Mouse (Mus musculus) kidney, adult 2 months (tissue): ENCODE results near the gene Gpx4. TPM values are rescaled to one million over a fixed set of nuclear protein-coding genes. Genes with fewer than 3 reads are reported as not detected.

ENCODE experiments used
- DNase-seq: peaks from one replicate; pipeline ENCODE4 v3.0.0; 2021
- H3K27ac ChIP-seq: fragments of 200-500 bp; 2 replicates; pipeline ENCODE4 v1.5.1; 2012; ENCODE audit warnings: low read depth, low read length, control low read depth, inconsistent platforms; ENCODE audit not compliant: insufficient read depth
- H3K27me3 ChIP-seq: fragments of 200-500 bp; replicated peaks from 2 replicates; pipeline ENCODE4 v1.6.1; 2012; ENCODE audit warnings: mild to moderate bottlenecking, moderate library complexity, low read length, inconsistent platforms; ENCODE audit not compliant: control insufficient read depth, insufficient read depth
- H3K36me3 ChIP-seq: fragments of 200-500 bp; 2 replicates; pipeline ENCODE4 v1.6.1; 2012; ENCODE audit warnings: mild to moderate bottlenecking, moderate library complexity, low read length, inconsistent platforms; ENCODE audit not compliant: control insufficient read depth, insufficient read depth
- H3K4me1 ChIP-seq: fragments of 200-500 bp; 2 replicates; pipeline ENCODE4 v1.6.1; 2011; ENCODE audit warnings: low read length; ENCODE audit not compliant: control insufficient read depth, insufficient read depth
- H3K4me3 ChIP-seq: fragments of 200-500 bp; 2 replicates; pipeline ENCODE4 v1.5.1; 2011; ENCODE audit warnings: mild to moderate bottlenecking, low read depth, low read length, control low read depth; ENCODE audit not compliant: insufficient read depth
- CTCF ChIP-seq: fragments of 200-500 bp; conservative IDR thresholded peaks from 2 replicates; pipeline ENCODE4 v1.5.1; 2011; ENCODE audit warnings: low read depth, mild to moderate bottlenecking, control low read depth, low read length, moderate library complexity, mixed read lengths; ENCODE audit not compliant: insufficient read depth, insufficient read length
- POLR2A ChIP-seq: fragments of 200-500 bp; IDR thresholded peaks from one replicate; pipeline ENCODE4 v1.6.1; 2011; ENCODE audit warnings: low read depth, low read length, control low read depth
- WGBS: fragments of 180-500 bp; shearing (Covaris S2); methylation state at CpG from one replicate; pipeline ENCODE4 v1.1.7; 2018; 5-methylcytosine and 5-hydroxymethylcytosine counted together
- polyA plus RNA-seq: library from polyadenylated mRNA; depleted of rRNA; stranded (reverse); fragments of >200 nt; gene quantifications from 2 replicates; pipeline ENCODE4 v1.2.3, GENCODE M21; 2012

Gene Gpx4
- polyA plus RNA-seq, 1 experiment: 1,431 TPM

DNA sequence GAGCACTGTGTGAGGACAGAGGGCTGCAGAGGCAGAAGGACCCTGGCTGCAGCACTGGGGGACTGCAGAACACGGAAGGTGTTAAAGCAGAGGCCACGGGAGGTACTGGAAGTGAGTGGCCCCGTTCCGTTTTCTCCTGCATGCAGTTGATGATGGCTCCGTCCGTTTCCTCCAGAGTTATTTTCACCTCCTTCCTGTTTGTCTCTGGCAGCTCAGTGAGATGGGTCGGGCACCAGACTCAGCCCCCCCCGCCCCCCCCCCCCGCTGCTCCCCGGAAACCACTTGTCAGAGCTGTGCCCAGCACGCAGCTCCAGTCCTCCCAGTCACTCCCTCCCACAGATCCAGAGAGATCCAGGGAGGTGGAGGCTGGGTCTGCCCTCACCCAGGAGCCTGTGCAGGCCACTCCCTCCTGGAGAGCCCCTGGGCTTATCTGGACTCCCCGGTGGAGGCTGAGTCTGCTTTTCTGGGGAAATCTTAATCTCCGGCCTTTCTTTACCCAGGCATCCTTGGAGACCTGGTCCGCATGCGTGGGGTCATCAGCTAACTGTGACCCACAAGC, 28.1 kb upstream of the Gpx4 start:
- TF ChIP-seq CTCF: 0 out of 2 replicates have a peak, but pooled peaks have one; percentile 4
- no peak for TF ChIP-seq POLR2A
- Histone ChIP-seq H3K36me3 (no peaks in the 10 kb centered on the region), H3K27ac (peak overlapping the region; percentile 58), H3K4me3 (no peak overlapping the region), H3K4me1 (no peaks in the 10 kb centered on the region), H3K27me3 (no peaks in the 10 kb centered on the region)
- peak; percentile 65 for DNase-seq
- 14% methylated on average over 14 of the region's 15 CpGs for WGBS

DNA sequence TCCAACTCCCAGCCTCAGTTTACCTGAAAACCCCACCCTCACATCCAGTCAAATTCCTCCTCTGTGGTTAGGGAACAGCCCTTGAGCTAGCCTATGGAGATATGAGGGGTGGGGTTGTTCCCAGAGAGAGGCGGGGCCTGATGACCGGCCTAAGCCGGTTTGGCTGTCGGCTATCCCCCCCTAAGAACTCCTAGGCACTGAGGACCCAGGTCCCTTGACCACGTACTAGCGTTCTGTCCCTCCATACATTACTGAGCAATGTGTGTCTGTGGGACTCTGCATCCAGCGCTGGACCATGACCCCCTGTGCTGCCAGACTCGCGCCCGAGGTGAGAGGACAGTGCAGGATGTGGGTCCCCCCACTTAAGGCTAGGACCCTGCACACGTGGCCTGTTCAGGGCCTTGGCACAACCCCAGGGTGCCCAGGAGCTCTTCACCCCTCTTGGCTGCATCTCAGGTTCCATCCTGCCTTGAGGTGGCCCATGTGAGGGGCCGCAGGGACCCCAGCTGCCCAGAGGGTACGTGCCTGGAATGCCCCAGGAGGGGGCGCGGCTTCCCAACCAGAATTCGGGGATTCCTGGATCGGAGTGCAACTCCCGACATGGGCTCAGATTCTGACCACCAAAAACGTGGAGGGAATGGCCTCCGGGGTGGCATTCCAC, 27.4 kb upstream of the Gpx4 start:
- DNase-seq: peak; percentile 25
- H3K4me1 ChIP-seq: no peaks in the 10 kb centered on the region
- no peaks in the 10 kb centered on the region for H3K27me3 ChIP-seq
- TF ChIP-seq CTCF: no peak
- no peak for TF ChIP-seq POLR2A
- 42% methylated on average over 20 of the region's 20 CpGs for WGBS
- H3K27ac ChIP-seq: 0 out of 2 replicates have a peak overlapping the region, but pooled peaks have one; percentile 4
- no peaks in the 10 kb centered on the region for H3K36me3 ChIP-seq
- H3K4me3 ChIP-seq: no peak overlapping the region

GRCm38 (mm10) chr10:80020191-80020590, 26.8 kb upstream of the Gpx4 start:
- H3K27ac ChIP-seq: no peak overlapping the region
- TF ChIP-seq POLR2A: no peak
- no peak for TF ChIP-seq CTCF
- H3K36me3 ChIP-seq: no peaks in the 10 kb centered on the region
- H3K4me1 ChIP-seq: no peaks in the 10 kb centered on the region
- 63% methylated on average over 11 of the region's 11 CpGs for WGBS
- DNase-seq: no peak
- no peak overlapping the region for H3K4me3 ChIP-seq
- no peaks in the 10 kb centered on the region for H3K27me3 ChIP-seq

DNA sequence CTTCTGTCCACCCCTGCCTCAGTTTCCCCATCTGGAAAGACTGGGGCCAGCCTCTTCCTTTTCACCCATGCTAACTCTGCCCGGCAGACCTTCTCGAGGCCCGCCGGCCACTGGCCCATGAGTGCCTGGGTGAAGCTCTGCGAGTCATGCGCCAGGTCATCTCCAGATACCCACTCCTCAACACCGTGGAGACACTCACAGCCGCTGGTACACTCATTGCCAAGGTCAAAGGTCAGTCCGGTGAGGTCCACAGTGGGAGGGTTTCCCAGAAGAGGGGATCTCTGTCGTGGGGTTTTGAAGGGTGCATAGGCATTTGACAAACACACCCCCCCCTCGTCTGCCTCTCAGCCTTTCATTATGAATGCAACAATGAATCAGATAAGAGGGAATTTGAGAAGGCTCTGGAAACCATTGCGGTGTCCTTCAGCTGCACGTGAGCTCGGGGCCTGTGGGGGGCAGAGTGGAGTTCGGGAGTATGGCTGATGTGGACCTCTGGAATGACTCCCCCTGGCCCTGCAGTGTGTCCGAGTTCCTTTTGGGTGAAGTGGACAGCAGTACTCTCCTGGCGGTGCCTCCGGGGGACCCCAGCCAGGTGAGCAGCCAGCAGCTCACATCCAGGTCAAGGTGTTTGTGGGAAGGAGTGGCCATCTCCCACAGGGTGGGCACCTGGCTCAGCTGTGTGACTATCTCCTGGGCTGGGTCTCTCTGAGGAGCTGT, 26.2 kb upstream of the Gpx4 start:
- Histone ChIP-seq H3K4me3 (no peak overlapping the region), H3K27ac (no peak overlapping the region), H3K36me3 (no peaks in the 10 kb centered on the region), H3K27me3 (no peaks in the 10 kb centered on the region), H3K4me1 (no peaks in the 10 kb centered on the region)
- TF ChIP-seq POLR2A: no peak
- TF ChIP-seq CTCF: 0 out of 2 replicates have a peak, but pooled peaks have one; percentile 9
- 81% methylated on average over 18 of the region's 18 CpGs for WGBS
- no peak for DNase-seq

- no peaks in the 10 kb centered on the region for H3K36me3 ChIP-seq
- no peak overlapping the region for H3K4me3 ChIP-seq
- no peaks in the 10 kb centered on the region for H3K4me1 ChIP-seq
- DNase-seq: no peak
- 91% methylated on average over 13 of the region's 13 CpGs for WGBS
- no peaks in the 10 kb centered on the region for H3K27me3 ChIP-seq
- TF ChIP-seq CTCF (no peak), POLR2A (no peak)
- H3K27ac ChIP-seq: no peak overlapping the region
These were observed 25.7 kb upstream of the Gpx4 start for GRCm38 (mm10) chr10:80021320-80021641.

DNA sequence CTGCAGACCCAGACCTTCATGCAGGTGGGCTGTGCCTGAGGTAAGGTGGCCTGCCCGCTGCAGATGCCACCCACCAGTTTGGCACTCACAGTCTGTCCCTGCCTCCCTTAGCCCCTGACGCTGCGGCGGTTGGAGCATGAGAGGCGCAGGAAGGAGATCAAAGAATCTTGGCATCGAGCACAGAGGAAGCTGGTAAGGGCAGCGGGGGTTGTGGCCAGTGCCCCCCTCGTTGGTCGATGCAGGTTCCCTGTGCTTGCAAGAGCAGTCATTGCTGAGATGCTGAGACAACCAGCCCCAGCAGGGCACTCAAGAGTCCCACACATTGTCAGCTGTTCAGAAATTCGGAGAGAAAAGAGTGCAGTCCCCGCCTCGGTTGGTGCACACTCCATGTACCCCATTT, 24.8 kb upstream of the Gpx4 start:
- no peak for TF ChIP-seq CTCF
- no peak for TF ChIP-seq POLR2A
- H3K36me3 ChIP-seq: no peaks in the 10 kb centered on the region
- no peaks in the 10 kb centered on the region for H3K27me3 ChIP-seq
- no peak for DNase-seq
- H3K27ac ChIP-seq: no peak overlapping the region
- WGBS: 67% methylated on average over 12 of the region's 12 CpGs
- H3K4me3 ChIP-seq: no peak overlapping the region
- H3K4me1 ChIP-seq: no peaks in the 10 kb centered on the region

DNA sequence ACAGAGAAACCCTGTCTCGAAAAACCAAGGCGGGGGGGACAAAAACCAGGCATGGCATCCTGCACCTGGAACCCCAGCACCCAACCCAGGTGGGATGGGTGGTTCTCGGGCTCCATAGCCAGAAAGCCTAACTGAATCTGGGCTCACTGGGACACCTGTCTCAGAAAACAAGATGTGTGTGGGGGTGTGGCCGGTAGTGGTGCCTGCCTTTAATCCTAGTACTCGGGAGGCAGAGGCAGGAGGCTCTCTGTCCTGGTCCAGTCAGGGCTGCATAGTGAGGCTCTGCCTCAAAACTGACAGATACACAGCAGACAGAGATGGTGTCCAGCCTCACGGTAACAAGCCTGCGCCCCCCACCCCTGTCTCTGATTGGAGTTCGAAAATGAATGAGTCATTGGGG, 24.2 kb upstream of the Gpx4 start:
- TF ChIP-seq POLR2A (no peak), CTCF (no peak)
- Histone ChIP-seq H3K27me3 (no peaks in the 10 kb centered on the region), H3K4me3 (no peak overlapping the region), H3K36me3 (no peaks in the 10 kb centered on the region), H3K27ac (no peak overlapping the region), H3K4me1 (no peaks in the 10 kb centered on the region)
- DNase-seq: no peak
- 97% methylated on average over 8 of the region's 8 CpGs for WGBS
